Mouse (Mus musculus) bone marrow macrophage, adult 2 months (primary cell): Measurements from ENCODE around the gene Nck1.

Source experiments
- CTCF ChIP-seq: IDR thresholded peaks from 2 replicates; pipeline ENCODE4 v1.5.1; 2012; ENCODE audit warnings: low read depth, mild to moderate bottlenecking, low read length, moderate library complexity
- POLR2A ChIP-seq: IDR thresholded peaks from 2 replicates; pipeline ENCODE4 v1.6.1; 2012; ENCODE audit warnings: mild to moderate bottlenecking, low read depth, low read length, borderline replicate concordance

GRCm38 (mm10) chr9:100582883-100583575, 37.1 kb upstream of the Nck1 start:
- no peak for TF ChIP-seq CTCF
- TF ChIP-seq POLR2A: no peak
